Mouse (Mus musculus): ENCODE measurements at regions not wholly inside any gene's neighbourhood (a gene's known extent, or its start where the extent isn't known, plus 50 kb on each side); places are given as distances from the start of the nearest gene placed in this dataset.

DNA sequence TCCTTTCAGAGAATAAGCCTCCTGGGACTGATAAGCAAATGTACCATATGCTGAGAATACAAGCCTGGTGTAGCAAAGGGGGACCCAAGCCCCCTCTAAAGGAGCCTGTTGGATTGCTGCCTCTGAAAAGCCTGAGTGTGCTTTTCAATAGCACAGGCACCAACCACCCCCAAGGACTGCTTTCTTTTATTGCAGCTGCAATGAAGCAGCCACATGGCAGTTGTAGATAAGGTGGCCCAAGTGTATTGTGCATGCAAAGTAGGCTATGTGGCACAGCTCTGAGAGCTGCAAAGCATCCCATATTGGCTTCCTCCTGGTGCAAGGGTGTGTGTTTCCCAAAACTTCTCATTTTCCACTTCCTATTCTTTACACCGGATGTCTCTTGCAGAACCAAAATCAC, 185.2 kb downstream of the Dad1 start:
- H3K4me2 ChIP-seq (ENCODE audit: insufficient read depth, low read depth, poor library complexity, severe bottlenecking), result no peak overlapping the region
- no peak overlapping the region for H3K4me3 ChIP-seq (replicated peaks in 1 of 3; ENCODE audit: low read depth in 2 of 3, low read length in 2 of 3, poor library complexity in 1 of 3)
- no peak for TF ChIP-seq RCOR1 (conservative IDR thresholded peaks at IDR 0.05; ENCODE audit: low read depth, low read length)
- TF ChIP-seq JUND (conservative IDR thresholded peaks at IDR 0.05; ENCODE audit: low read depth, low read length), result no peak
- no peak for TF ChIP-seq GABPA (IDR thresholded peaks at IDR 0.05; ENCODE audit: insufficient replicate concordance, low read depth, low read length)
- TF ChIP-seq MAFK (IDR thresholded peaks at IDR 0.05; ENCODE audit: insufficient replicate concordance, low read length), result no peak
- no peak for TF ChIP-seq RAD21 (IDR thresholded peaks at IDR 0.05; ENCODE audit: low read depth, low read length)
- no peak for TF ChIP-seq TCF12 (IDR thresholded peaks at IDR 0.05; ENCODE audit: low read depth, low read length)
- no peak for TF ChIP-seq MYC (IDR thresholded peaks at IDR 0.05; ENCODE audit: low read depth, low read length)
- no peak for TF ChIP-seq CTCF (conservative IDR thresholded peaks at IDR 0.05 in 1 of 2, IDR thresholded peaks at IDR 0.05 in 1 of 2; ENCODE audit: low read depth in 2 of 2, low read length in 2 of 2)
- no peak for TF ChIP-seq JUN (IDR thresholded peaks at IDR 0.05; ENCODE audit: insufficient read depth, low read depth, low read length)
- no peak for TF ChIP-seq ETS1 (conservative IDR thresholded peaks at IDR 0.05; ENCODE audit: low read depth, low read length)
- no peak for TF ChIP-seq E2F4 (IDR thresholded peaks at IDR 0.05; ENCODE audit: insufficient replicate concordance, low read depth, low read length)
- no peak for TF ChIP-seq USF2 (conservative IDR thresholded peaks at IDR 0.05; ENCODE audit: low read depth, low read length)
- no peak for TF ChIP-seq ZKSCAN1 (IDR thresholded peaks at IDR 0.05; ENCODE audit: borderline replicate concordance, low read depth, low read length)
- dilution Hi-C loops (cut with MboI; ENCODE audit: extremely low pct_ligation_motif_present, extremely low pct_unique_long_range_greater_than_20kb, low sequenced_read_pairs) (no loop called here), in situ Hi-C loops (cut with MboI; ENCODE audit: low pct_ligation_motif_present, low pct_unique_long_range_greater_than_20kb, low sequenced_read_pairs) (loop anchor here (5.0 to 25.0 kb wide), 6 partner anchors 99 to 569 kb away; partner anchors contain the start of genes Cdh24, Gm17606, Haus4 and Slc7a7)
- H3K27me3 ChIP-seq (replicated peaks), result no peaks in the 10 kb centered on the region
- no peak for DNase-seq (ENCODE audit: extremely low read depth)
- no peak overlapping the region for H3K27ac ChIP-seq (ENCODE audit: insufficient read depth, low read depth)
- peaks cover 3 to 27% of the 10 kb centered on the region in 2 experiments; a peak in 3 of 4 replicates for H3K4me1 ChIP-seq (ENCODE audit: control insufficient read depth in 1 of 2, insufficient read depth in 2 of 2)
- H3K9ac ChIP-seq (ENCODE audit: insufficient read depth, low read depth), result no peak overlapping the region
- no peaks in the 10 kb centered on the region for H3K9me3 ChIP-seq (replicated peaks; ENCODE audit: low read length)
- no peaks in the 10 kb centered on the region for H3K36me3 ChIP-seq (replicated peaks in 1 of 2; ENCODE audit: control insufficient read depth in 1 of 2, insufficient read depth in 1 of 2, low read length in 1 of 2)
- no peaks in the 10 kb centered on the region for H3K79me2 ChIP-seq (replicated peaks; ENCODE audit: control insufficient read depth, extremely low read depth, insufficient read depth, poor library complexity, severe bottlenecking)

DNA sequence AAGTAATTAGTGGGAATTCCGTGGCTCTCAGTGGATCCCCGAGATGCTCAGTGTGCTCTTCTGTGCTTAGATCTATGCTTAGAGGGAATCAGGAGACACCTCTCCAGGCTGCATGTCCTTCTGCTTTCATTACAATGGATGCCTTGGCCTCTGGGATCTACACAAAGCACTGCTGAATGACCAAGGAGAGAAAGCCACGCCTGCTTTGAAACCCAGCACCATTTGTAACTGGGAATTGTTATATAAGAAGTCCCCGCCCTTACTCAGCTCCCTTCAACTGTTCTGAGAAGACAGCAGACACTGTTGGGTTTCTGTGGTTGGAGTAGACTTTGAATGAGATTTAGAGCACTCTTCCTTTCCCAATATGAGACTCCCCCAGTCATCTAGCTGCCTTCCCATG, 188.4 kb downstream of the Dad1 start:
- H3K4me2 ChIP-seq (ENCODE audit: insufficient read depth, low read depth, poor library complexity, severe bottlenecking), result no peak overlapping the region
- in situ Hi-C loops (cut with MboI; ENCODE audit: low pct_ligation_motif_present, low pct_unique_long_range_greater_than_20kb, low sequenced_read_pairs) (loop anchor here (5.0 to 25.0 kb wide), 6 partner anchors 102 to 572 kb away; partner anchors contain the start of genes Cdh24, Gm17606, Haus4 and Slc7a7), dilution Hi-C loops (cut with MboI; ENCODE audit: extremely low pct_ligation_motif_present, extremely low pct_unique_long_range_greater_than_20kb, low sequenced_read_pairs) (no loop called here)
- H3K27me3 ChIP-seq (replicated peaks), result no peaks in the 10 kb centered on the region
- H3K9ac ChIP-seq (ENCODE audit: insufficient read depth, low read depth), result no peak overlapping the region
- no peak for TF ChIP-seq NRF1 (IDR thresholded peaks at IDR 0.05; ENCODE audit: low read depth, low read length)
- TF ChIP-seq ETS1 (conservative IDR thresholded peaks at IDR 0.05; ENCODE audit: low read depth, low read length), result no peak
- no peak for TF ChIP-seq MXI1 (IDR thresholded peaks at IDR 0.05; ENCODE audit: low read depth, low read length)
- no peak for TF ChIP-seq KAT2A (IDR thresholded peaks at IDR 0.05; ENCODE audit: insufficient replicate concordance, low read length)
- TF ChIP-seq ZKSCAN1 (IDR thresholded peaks at IDR 0.05; ENCODE audit: borderline replicate concordance, low read depth, low read length), result no peak
- no peak for TF ChIP-seq USF2 (conservative IDR thresholded peaks at IDR 0.05; ENCODE audit: low read depth, low read length)
- TF ChIP-seq SMC3 (IDR thresholded peaks at IDR 0.05; ENCODE audit: low read depth, low read length), result no peak
- no peak for TF ChIP-seq MEF2A (IDR thresholded peaks at IDR 0.05; ENCODE audit: borderline replicate concordance, low read depth, low read length)
- TF ChIP-seq HCFC1 (IDR thresholded peaks at IDR 0.05; ENCODE audit: low read depth, low read length), result no peak
- no peak for TF ChIP-seq ZC3H11A (IDR thresholded peaks at IDR 0.05; ENCODE audit: low read depth, low read length)
- no peak for TF ChIP-seq UBTF (IDR thresholded peaks at IDR 0.05; ENCODE audit: low read depth, low read length)
- no peak for TF ChIP-seq GABPA (IDR thresholded peaks at IDR 0.05; ENCODE audit: insufficient replicate concordance, low read depth, low read length)
- no peaks in the 10 kb centered on the region for H3K79me2 ChIP-seq (replicated peaks; ENCODE audit: control insufficient read depth, extremely low read depth, insufficient read depth, poor library complexity, severe bottlenecking)
- no peak overlapping the region for H3K4me3 ChIP-seq (replicated peaks in 1 of 3; ENCODE audit: low read depth in 2 of 3, low read length in 2 of 3, poor library complexity in 1 of 3)
- no peaks in the 10 kb centered on the region for H3K9me3 ChIP-seq (replicated peaks; ENCODE audit: low read length)
- DNase-seq (ENCODE audit: extremely low read depth), result no peak
- H3K4me1 ChIP-seq (ENCODE audit: control insufficient read depth in 1 of 2, insufficient read depth in 2 of 2), result peaks cover 3 to 27% of the 10 kb centered on the region in 2 experiments; a peak in 3 of 4 replicates
- H3K36me3 ChIP-seq (replicated peaks in 1 of 2; ENCODE audit: control insufficient read depth in 1 of 2, insufficient read depth in 1 of 2, low read length in 1 of 2), result no peaks in the 10 kb centered on the region
- H3K27ac ChIP-seq (ENCODE audit: insufficient read depth, low read depth), result no peak overlapping the region
